Mouse (Mus musculus) MEL (cell line): ENCODE results near the gene Unkl.

Source experiments
- CTCF ChIP-seq, 3 experiments: IDR thresholded peaks in 2 of 3; conservative IDR thresholded peaks in 1 of 3; 2 replicates each; pipeline ENCODE4 v1.5.1; 2011 to 2012; ENCODE audit warnings: low read length in 3 of 3, low read depth in 2 of 3, mild to moderate bottlenecking in 2 of 3, improper control_type of control experiment in 1 of 3, inconsistent platforms in 1 of 3, mixed read lengths in 1 of 3, moderate library complexity in 1 of 3; ENCODE audit not compliant: control insufficient read depth in 1 of 3, insufficient read depth in 1 of 3, poor library complexity in 1 of 3, severe bottlenecking in 1 of 3
- E2F4 ChIP-seq: IDR thresholded peaks from 2 replicates; pipeline ENCODE4 v1.6.1; 2011; ENCODE audit warnings: low read depth, low read length, improper control_type of control experiment, borderline replicate concordance
- ELF1 ChIP-seq: IDR thresholded peaks from 2 replicates; pipeline ENCODE4 v1.6.1; 2014; ENCODE audit warnings: low read depth, mild to moderate bottlenecking, inconsistent platforms, low read length, improper control_type of control experiment, moderate library complexity
- EP300 ChIP-seq, 2 experiments: IDR thresholded peaks; 2 replicates each; pipeline ENCODE4 v1.6.1; 2011; ENCODE audit warnings: improper control_type of control experiment in 2 of 2, low read length in 2 of 2, low read depth in 1 of 2, mild to moderate bottlenecking in 1 of 2
- KAT2A ChIP-seq: conservative IDR thresholded peaks from 2 replicates; pipeline ENCODE4 v1.6.1; 2012; ENCODE audit warnings: low read depth, low read length, improper control_type of control experiment, inconsistent platforms
- MAX ChIP-seq: IDR thresholded peaks from 2 replicates; pipeline ENCODE4 v1.6.1; 2011; ENCODE audit warnings: low read length, improper control_type of control experiment
- MXI1 ChIP-seq: IDR thresholded peaks from 2 replicates; pipeline ENCODE4 v1.6.1; 2011; ENCODE audit warnings: mild to moderate bottlenecking, low read depth, low read length, improper control_type of control experiment
- POLR2A ChIP-seq, 2 experiments: IDR thresholded peaks; 2 replicates each; pipeline ENCODE4 v1.6.1; 2011 to 2012; ENCODE audit warnings: low read length in 2 of 2, mild to moderate bottlenecking in 2 of 2, control low read depth in 1 of 2, improper control_type of control experiment in 1 of 2, low read depth in 1 of 2, moderate library complexity in 1 of 2; ENCODE audit not compliant: control insufficient read depth in 1 of 2, insufficient read depth in 1 of 2, poor library complexity in 1 of 2
- ZKSCAN1 ChIP-seq: IDR thresholded peaks from 2 replicates; pipeline ENCODE4 v1.6.1; 2012; ENCODE audit warnings: low read depth, mild to moderate bottlenecking, inconsistent platforms, low read length, improper control_type of control experiment, moderate library complexity
- ZNF384 ChIP-seq: IDR thresholded peaks from 2 replicates; pipeline ENCODE4 v1.6.1; 2012; ENCODE audit warnings: low read depth, mild to moderate bottlenecking, inconsistent platforms, low read length, improper control_type of control experiment

GRCm38 (mm10) chr17:25164770-25165169, 23.4 kb upstream of the Unkl start:
- TF ChIP-seq ELF1 (no peak), CTCF (IDR thresholded peaks at IDR 0.05 in 2 of 3, conservative IDR thresholded peaks at IDR 0.05 in 1 of 3; ENCODE audit: control insufficient read depth in 1 of 3, insufficient read depth in 1 of 3, low read depth in 2 of 3, low read length in 3 of 3, poor library complexity in 1 of 3, severe bottlenecking in 1 of 3) (no peak), KAT2A (no peak), MAX (no peak), E2F4 (no peak), MXI1 (no peak), POLR2A (IDR thresholded peaks at IDR 0.05; ENCODE audit: control insufficient read depth in 1 of 2, insufficient read depth in 1 of 2, low read depth in 1 of 2, low read length in 2 of 2, poor library complexity in 1 of 2) (no peak), ZNF384 (no peak), ZKSCAN1 (no peak), EP300 (IDR thresholded peaks at IDR 0.05; ENCODE audit: low read depth in 1 of 2, low read length in 2 of 2) (no peak)
